Mouse (Mus musculus): ENCODE measurements at regions not wholly inside any gene's neighbourhood (a gene's known extent, or its start where the extent isn't known, plus 50 kb on each side); places are given as distances from the start of the nearest gene placed in this dataset.

DNA sequence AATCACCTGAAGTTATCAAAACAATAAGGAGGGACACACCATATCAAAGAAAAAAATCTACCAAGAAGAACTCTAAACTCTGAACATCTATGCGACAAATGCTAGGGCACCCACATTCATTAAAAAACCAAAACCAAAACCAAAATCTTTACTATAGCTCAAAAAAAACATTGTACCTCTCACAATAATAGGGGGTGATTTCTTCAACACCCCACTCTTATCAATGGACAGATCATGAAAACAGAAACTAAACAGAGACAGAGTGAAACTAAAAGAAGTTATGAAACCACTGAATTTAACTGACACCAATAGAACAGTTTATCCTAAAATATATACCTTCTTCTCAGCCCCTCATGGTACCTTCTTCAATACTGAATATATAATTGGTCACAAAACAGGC lies 1314.5 kb upstream of the Gm7489 start:
- CTCF ChIA-PET: no interaction called here

- CTCF ChIA-PET: no interaction called here
These were observed 1307.1 kb upstream of the Gm7489 start for GRCm38 (mm10) chr15:52577614-52578013.

GRCm38 (mm10) chr15:52589391-52589790 lies 1295.3 kb upstream of the Gm7489 start:
- CTCF ChIA-PET: no interaction called here

DNA sequence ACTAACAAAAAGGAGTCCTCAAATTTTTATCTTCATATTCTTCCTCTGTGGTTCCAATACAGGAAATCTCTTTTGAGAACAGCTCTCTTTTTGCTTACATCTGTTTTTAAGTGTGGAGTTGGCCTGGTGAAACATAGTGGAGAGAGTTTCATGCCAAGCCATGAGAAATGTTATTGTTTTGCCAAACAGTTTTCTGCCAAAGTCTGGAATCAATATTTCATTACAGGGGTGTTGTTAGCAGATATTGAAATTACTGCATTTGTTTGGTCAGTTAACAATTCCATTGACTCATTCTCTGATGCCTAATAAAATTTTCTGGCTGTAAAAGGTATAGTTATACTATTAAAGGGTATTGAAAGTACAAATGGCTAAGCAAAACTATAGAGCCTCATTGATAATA lies 1285.2 kb upstream of the Gm7489 start:
- CTCF ChIA-PET: no interaction called here

DNA sequence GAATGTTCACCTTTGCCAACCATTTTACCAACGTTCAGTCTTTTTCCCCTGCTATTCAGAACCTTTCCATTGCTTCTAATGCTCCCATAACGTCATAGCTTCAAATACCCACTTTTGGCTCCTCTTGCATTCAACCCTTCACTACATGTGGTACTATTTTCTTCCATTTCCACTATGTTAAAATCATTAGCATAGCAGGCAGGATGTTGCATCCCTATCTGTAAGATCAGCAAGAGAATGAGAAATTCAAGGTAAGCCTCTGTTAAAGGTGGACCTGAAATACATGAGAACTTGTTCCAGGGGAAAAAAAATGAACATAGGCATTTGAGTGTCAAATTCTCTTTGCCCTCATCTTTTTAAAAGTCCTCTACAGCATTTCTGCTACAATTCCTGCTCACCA lies 1284.7 kb upstream of the Gm7489 start:
- CTCF ChIA-PET: no interaction called here

DNA sequence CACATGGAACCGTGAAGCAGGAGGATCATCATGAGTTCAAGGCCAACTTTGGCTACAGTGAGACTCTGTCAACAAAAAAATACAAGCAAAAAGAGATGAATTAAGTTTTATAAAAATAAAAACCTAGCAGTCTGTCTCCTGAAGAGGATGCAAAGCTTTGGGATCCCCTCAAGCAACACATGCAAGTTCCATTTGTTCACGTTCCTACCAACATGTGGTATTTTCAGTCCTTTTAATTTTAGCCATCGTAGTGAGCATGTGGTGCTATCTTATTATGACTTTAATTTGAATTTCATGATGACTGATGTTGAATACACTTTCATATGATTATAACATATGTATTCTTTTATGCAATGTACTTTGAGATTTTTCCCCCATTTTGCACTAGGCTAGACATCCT lies 1244.9 kb upstream of the Gm7489 start:
- CTCF ChIA-PET: no interaction called here

- CTCF ChIA-PET: no interaction called here
These were observed 1238.7 kb upstream of the Gm7489 start for GRCm38 (mm10) chr15:52645961-52646360.

- CTCF ChIA-PET: no interaction called here
These were observed 1226.8 kb upstream of the Gm7489 start for GRCm38 (mm10) chr15:52657916-52658315.
